Mouse (Mus musculus): Measurements from ENCODE around the gene Apbb2.

DNA sequence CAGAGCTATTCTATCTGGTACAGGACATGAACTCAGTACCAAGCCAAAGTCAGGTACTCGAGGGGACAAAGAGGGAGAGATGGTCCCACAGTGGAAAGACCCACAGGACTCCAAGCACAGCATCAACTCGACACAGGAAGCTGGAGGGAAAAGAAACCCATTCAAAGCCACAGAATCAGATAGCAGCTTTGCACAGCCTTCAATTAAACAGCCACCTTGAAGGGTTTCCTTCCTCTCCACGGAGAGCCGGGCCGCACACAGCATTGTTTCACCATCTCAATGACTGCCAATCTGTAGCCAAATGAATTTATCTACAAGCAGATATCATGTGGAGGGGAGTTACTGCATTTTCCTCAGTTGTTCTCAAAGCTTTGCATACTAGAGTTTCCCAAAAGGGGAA, 50.6 kb downstream of the Apbb2 start:
- TF ChIP-seq GATA1 (IDR thresholded peaks at IDR 0.05; ENCODE audit: borderline replicate concordance, low read length) (no peak), FLI1 (IDR thresholded peaks at IDR 0.05; ENCODE audit: low read length) (no peak)
